Mouse (Mus musculus) adrenal gland, adult 2 months (tissue): ENCODE measurements around the gene Tmem9. TPM values are rescaled to one million over a fixed set of nuclear protein-coding genes. Genes with fewer than 3 reads are reported as not detected.

Experiments used
- polyA plus RNA-seq: library from polyadenylated mRNA; depleted of rRNA; stranded (reverse); fragments of >200 nt; gene quantifications from 2 replicates; pipeline ENCODE4 v1.2.3, GENCODE M21; 2012; rRNA removed
- total RNA-seq, 2 experiments: library from RNA; stranded (reverse); gene quantifications; 2 replicates each; pipeline ENCODE4 v1.2.3; 2021

Tmem9 gene
- total and polyA plus RNA-seq, 3 experiments = 39.5 to 112 (median 46.4) TPM

Other genes starting within 250 kb of the Tmem9 start
- gene Phlda3, start 242.0 kb upstream of the Tmem9 start, total RNA-seq = 10 to 100 TPM; 35.1 to 83.1 TPM
- gene Phlda3, start 242.0 kb upstream of the Tmem9 start, polyA plus RNA-seq = 119 and 180 TPM in 2 replicates
- gene Tnni1, start 228.7 kb upstream of the Tmem9 start, total RNA-seq = not detected
- 0.15 and 0.28 TPM in 2 replicates for gene Tnni1, start 228.7 kb upstream of the Tmem9 start, polyA plus RNA-seq
- under 1 TPM; 0.14 to 0.17 TPM for gene Lad1, start 189.6 kb upstream of the Tmem9 start, total RNA-seq
- 0.38 and 0.40 TPM in 2 replicates for gene Lad1, start 189.6 kb upstream of the Tmem9 start, polyA plus RNA-seq
- gene Tnnt2, start 171.8 kb upstream of the Tmem9 start, total RNA-seq = 1 to 10 TPM; 3.1 to 5.7 TPM
- gene Tnnt2, start 171.8 kb upstream of the Tmem9 start, polyA plus RNA-seq = 0.66 and 1.00 TPM in 2 replicates
- gene Pkp1, start 88.9 kb upstream of the Tmem9 start, total RNA-seq = not detected
- gene Pkp1, start 88.9 kb upstream of the Tmem9 start, polyA plus RNA-seq = 0.03 TPM in 1 of 2 replicates, not detected in the other
- gene Igfn1, start 1.8 kb upstream of the Tmem9 start, total RNA-seq = under 1 TPM in 1 of 2 experiments, not detected in 1; 0.17 TPM
- 0.16 and 0.17 TPM in 2 replicates for gene Igfn1, start 1.8 kb upstream of the Tmem9 start, polyA plus RNA-seq
- not detected for gene Ascl5, start 42.7 kb downstream of the Tmem9 start, total RNA-seq
- gene Ascl5, start 42.7 kb downstream of the Tmem9 start, polyA plus RNA-seq = 0.39 TPM in 1 of 2 replicates, not detected in the other
- gene Cacna1s, start 44.6 kb downstream of the Tmem9 start, total RNA-seq = 1 to 10 TPM in 1 of 2 experiments, under 1 TPM in 1; 0.17 to 1.2 TPM
- gene Cacna1s, start 44.6 kb downstream of the Tmem9 start, polyA plus RNA-seq = 0.15 and 0.40 TPM in 2 replicates
- gene Kif21b, start 123.2 kb downstream of the Tmem9 start, total RNA-seq = 1 to 10 TPM; 2.2 to 5.1 TPM
- 4.5 and 6.5 TPM in 2 replicates for gene Kif21b, start 123.2 kb downstream of the Tmem9 start, polyA plus RNA-seq
- not detected for gene Mroh3, start 204.7 kb downstream of the Tmem9 start, total RNA-seq
- gene Mroh3, start 204.7 kb downstream of the Tmem9 start, polyA plus RNA-seq = not detected in 2 replicates
- under 1 TPM in 1 of 2 experiments, not detected in 1; 0.24 TPM for gene Inava, start 226.1 kb downstream of the Tmem9 start, total RNA-seq
- 0.19 and 0.33 TPM in 2 replicates for gene Inava, start 226.1 kb downstream of the Tmem9 start, polyA plus RNA-seq